Mouse (Mus musculus): ENCODE measurements around the gene Akt1.

DNA sequence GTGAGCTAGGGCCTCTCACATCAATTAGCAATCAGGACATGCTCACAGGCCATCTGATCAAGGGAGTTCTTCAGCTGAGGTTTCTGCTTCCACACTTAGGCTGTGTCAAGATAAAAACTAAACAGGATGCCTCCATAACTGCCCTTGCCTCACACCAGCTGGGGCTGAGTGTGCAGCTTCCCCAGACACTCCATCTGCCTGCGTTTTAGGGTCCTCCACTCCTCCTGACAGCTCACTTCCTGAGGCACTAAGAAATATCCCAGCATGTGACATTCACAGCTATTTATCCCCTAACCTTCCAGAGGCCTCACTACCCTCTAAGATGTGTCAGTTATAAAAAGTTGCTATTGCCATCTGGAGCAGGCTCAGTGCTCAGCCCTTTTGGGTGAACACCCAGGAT lies 43.2 kb downstream of the Akt1 start:
- no peak for TF ChIP-seq CTCF (IDR thresholded peaks at IDR 0.05; ENCODE audit: low read depth)
- no peak for TF ChIP-seq EP300 (IDR thresholded peaks at IDR 0.05; ENCODE audit: low read depth)

Data from liver, postnatal 0 days (tissue).